8 mouse cellular contexts compared by ENCODE assay signal in genomic region chr11:78512025-78512957, GRCm38 (mm10). TPM values are rescaled to one million over a fixed set of nuclear protein-coding genes. Genes with fewer than 3 reads are reported as not detected.
DNase-seq lines count a peak whose midpoint lies in the region; ATAC-seq and TF ChIP-seq lines count a peak whose summit lies in the region.

TSS of gene Tmem199 (minus strand) at chr11:78512172.
TSS of gene Poldip2 (plus strand) at chr11:78512193.

- no peak for TF ChIP-seq CTCF in cortical plate, adult 2 months (IDR thresholded peaks at IDR 0.05; ENCODE audit: extremely low read depth, insufficient read depth, low read length)

- H3K27ac ChIP-seq in cortical plate, adult 2 months (ENCODE audit: insufficient read depth, low read length), result peak within 1 kb of the TSS; percentile 92

- H3K4me3 ChIP-seq in cortical plate, adult 2 months (ENCODE audit: insufficient read depth, low read length), result peak within 1 kb of the TSS; percentile 52

- DNase-seq in gastrocnemius, postnatal 10 days, result peak; percentile 90
- peak; percentile 96 for DNase-seq in induced T-regulatory cell, adult 2 months (ENCODE audit: low read depth)
- peak; percentile 73 to 84 for DNase-seq in left cerebral cortex, adult 9 months (ENCODE audit: low spot score in 2 of 2)
- DNase-seq in right cerebral cortex, postnatal 14 days, result peak; percentile 90
- peak; percentile 83 to 90 for DNase-seq in urinary bladder, postnatal 36 days (ENCODE audit: low spot score in 2 of 2)

- peak; percentile 87 for ATAC-seq in activated CD4-positive, CD25-positive, alpha-beta regulatory T cell, adult 4 months
- peak; percentile 97 for ATAC-seq in megakaryocyte progenitor cell, adult 5-6 weeks (replicated peaks; ENCODE audit: poor library complexity)

- H3K4me1 ChIP-seq in cortical plate, adult 2 months (ENCODE audit: control insufficient read depth, insufficient read depth, low read length), result peaks cover 5% of the 10 kb centered on the region; the same call in 1 of the 2 replicates

- peak; percentile 83 for TF ChIP-seq POLR2A in cortical plate, adult 2 months (IDR thresholded peaks at IDR 0.05; ENCODE audit: extremely low read depth, insufficient read depth, low read length)

RNA-seq across cellular contexts. Expression of gene Tmem199, which starts in this region (rescaled TPM):
- 10 to 100 TPM; 47.9 to 58.6 TPM for polyA plus RNA-seq in activated CD4-positive, CD25-positive, alpha-beta regulatory T cell, adult 4 months (2017; shearing (Covaris generic))
- polyA plus RNA-seq in cortical plate, adult 2 months (2012; rRNA removed), result 57.8 and 62.4 TPM in 2 replicates
- 10 to 100 TPM; 14.2 to 16.3 TPM for total RNA-seq in gastrocnemius, postnatal 10 days (2021)
- total RNA-seq in megakaryocyte progenitor cell, adult 5-6 weeks (2015), result 20.9 and 26.7 TPM in 2 replicates
- 27.5 and 34.4 TPM in 2 replicates for total RNA-seq in megakaryocyte progenitor cell, adult 5-6 weeks (2017)

RNA-seq across cellular contexts. Expression of gene Poldip2, which starts in this region (rescaled TPM):
- 10 to 100 TPM; 11.2 to 12.9 TPM for polyA plus RNA-seq in activated CD4-positive, CD25-positive, alpha-beta regulatory T cell, adult 4 months (2017; shearing (Covaris generic))
- 113 and 127 TPM in 2 replicates for polyA plus RNA-seq in cortical plate, adult 2 months (2012; rRNA removed)
- 100 to 1,000 TPM in 1 of 2 experiments, 10 to 100 TPM in 1; 99.9 to 109 TPM for total RNA-seq in gastrocnemius, postnatal 10 days (2021)
- 57.5 and 59.2 TPM in 2 replicates for total RNA-seq in megakaryocyte progenitor cell, adult 5-6 weeks (2015)
- 59.2 and 77.8 TPM in 2 replicates for total RNA-seq in megakaryocyte progenitor cell, adult 5-6 weeks (2017)

Comparison
In these comparisons a context has a peak if more than half of its experiments do, and no peak if none do; other contexts are left out.
1. Peak in every context shown above with its lines: DNase-seq, ATAC-seq, H3K4me3 ChIP-seq and H3K27ac ChIP-seq.